Mouse (Mus musculus): ENCODE data around the gene Dna2.

Dna2 gene

DNA sequence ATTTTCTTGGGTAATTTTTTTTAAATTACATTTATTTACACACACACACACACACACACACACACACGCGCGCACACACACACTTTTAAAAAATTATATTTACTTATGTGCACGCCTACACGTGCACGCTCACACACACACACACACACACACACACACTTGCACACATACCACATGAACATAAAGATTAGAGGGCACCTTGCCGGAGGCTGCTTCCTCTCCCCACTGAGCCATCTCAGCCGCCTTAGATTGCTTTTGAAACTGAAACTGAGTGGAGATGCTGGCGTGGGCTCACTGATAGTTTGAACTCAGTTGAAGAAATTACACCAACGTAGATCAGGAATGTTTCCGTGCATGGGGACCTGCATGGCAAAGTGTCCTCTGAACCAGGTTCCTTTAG lies 37.2 kb downstream of the Dna2 start:
- in situ Hi-C loops (cut with MboI) = no loop called here

DNA sequence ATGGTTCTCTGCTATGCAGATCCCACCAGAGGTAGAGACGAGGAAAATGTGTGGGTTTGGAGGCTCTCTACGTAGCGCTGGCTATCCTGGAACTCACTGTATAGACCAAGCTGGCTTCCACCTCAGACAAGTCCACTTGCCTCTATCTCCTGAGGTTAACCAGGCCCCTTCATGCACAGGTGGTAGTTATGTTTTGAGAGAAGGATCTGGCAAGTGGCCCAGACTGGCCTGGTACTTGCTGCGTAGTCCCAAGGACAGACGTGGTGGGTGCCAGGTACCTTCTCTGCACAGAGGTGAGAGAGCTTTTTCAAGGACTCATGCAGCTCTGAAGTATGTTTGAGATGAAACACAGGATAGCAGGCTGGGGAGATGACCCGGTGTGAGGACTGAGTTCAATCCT lies 37.7 kb downstream of the Dna2 start:
- in situ Hi-C loops (cut with MboI) = no loop called here

DNA sequence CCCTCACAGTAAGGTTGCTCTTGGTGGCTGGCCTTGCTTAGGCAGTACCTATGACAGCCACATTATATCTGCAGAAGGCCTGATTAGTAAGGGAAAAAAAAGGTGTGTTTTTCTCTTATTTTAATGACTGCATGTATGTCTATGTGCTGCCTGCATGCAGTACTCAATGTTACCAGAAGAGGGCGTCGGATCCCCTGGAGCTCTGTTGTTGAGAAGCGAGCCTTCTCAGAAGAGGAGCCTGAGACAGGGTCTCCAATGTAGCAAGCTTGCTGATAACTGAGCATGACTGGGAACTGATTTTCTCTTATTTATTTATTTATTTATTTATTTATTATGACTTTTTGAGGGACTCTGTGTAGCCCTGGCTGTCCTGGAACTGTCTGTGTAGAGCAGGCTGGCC lies 40.5 kb downstream of the Dna2 start:
- in situ Hi-C loops (cut with MboI) = no loop called here

DNA sequence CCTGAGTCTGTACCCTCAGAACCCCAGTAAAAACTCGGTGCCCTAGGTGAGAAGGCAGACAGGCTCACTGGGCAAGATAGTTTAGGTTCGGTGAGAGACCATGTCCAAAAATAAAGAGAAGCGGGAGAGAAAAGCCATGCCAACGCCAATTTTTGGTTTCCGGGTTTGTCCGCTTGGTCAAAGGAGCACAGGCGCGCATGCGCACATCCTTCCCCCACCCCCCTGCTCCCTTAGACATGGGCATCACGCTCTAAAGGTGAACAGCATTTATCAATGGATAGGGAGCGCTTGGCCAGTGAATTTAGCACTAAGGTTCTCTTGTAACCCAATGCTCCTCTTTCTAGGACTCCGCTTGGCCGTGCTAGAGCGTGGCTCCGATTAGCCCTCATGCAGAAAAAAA lies 43.8 kb downstream of the Dna2 start:
- in situ Hi-C loops (cut with MboI) = no loop called here

DNA sequence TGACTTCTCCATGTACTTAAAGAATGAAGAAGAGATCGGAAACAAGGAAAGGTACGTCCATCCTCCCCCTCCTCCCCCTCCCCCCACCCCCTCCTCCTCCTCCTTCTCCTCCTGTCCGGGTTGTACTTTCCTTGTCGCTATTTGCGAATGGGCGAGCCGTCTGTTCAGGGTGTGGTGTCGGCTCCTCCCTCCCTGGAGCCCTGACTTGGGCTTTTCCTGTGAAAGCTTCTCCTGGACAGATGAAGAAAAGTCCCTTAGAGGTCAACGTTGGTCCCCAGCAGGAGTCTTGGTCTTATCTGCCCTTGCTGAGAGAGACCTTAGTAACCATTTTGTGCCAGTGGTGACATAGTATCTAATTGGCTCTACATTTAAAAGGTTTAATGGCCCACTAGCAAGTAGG lies 47.2 kb downstream of the Dna2 start:
- in situ Hi-C loops (cut with MboI) = no loop called here

DNA sequence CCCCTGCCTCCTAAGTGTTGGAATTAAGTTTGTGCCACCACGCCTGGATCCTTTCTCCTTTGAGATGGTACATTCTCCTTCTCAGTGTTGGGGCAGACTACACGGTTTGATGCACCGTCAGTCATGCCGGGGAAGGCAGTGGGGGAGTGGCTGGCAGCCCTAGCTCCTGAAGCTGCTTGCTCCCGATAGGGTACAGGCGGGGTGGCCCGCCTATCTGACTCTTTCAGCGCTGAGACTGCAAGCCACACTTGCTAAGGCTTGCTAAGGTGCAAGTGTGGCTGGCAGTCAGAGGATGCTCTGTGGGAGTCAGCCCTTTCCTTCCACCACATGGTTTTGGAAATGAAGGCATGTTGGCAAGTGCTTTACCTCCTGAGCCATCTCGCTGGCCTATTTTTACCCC lies 53.8 kb downstream of the Dna2 start:
- in situ Hi-C loops (cut with MboI) = no loop called here

DNA sequence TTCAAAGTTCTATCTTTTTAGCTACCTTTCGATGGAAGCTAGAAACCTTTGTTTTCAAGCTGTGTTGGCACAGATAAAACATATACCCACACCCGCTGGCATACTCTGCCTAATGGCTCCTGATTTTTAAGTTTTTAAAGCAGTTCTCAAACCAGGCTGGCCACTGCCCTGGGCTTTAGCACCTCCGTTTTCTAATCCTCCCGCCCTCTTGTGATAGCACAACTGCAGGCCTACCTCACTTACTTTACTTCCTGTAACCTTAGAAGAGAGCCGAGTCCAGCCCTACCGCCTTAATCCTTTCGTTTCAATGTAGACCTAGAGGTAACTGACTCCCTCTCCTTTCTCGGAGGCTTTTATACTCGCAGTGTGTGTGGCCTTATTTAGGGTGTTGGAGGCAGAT lies 56.4 kb downstream of the Dna2 start:
- in situ Hi-C loops (cut with MboI) = no loop called here

DNA sequence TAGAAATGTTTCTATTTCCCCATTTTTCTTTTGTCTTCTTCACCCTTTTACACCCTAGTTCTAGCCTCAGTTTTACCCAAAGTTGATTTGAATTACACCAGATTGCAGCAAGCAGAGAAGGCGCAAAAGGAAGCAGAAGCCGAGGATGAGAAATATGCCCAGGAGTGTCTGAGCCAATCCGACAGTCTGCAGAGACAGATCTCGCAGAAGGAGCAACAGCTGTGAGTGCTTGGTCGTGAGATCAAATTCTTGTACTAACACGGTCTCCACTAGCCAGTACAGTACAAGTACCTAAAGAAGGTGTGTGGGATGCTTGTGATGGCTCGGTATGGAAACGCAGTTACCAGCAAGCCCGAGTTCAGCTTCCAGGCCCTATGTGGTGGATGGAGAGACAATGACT lies 57.7 kb downstream of the Dna2 start:
- in situ Hi-C loops (cut with MboI) = no loop called here

DNA sequence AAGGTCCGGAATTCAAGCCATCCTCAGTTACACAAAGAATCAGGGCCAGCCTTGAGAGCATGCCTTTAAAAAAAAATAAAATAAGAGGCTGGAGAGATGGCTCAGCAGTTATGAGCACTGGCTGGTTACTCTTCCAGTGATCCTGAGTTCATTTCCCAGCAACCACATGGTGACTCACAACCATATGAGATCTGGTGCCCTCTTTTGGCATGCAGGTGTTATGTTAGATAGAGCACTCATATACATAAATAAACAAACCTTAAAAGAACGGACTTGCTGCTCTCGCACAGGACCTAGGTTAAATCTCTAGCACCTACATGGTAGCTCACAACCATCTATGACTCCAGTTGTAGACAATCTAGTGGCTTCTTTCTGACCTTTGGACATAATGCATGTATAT lies 61.4 kb downstream of the Dna2 start:
- in situ Hi-C loops (cut with MboI) = no loop called here

DNA sequence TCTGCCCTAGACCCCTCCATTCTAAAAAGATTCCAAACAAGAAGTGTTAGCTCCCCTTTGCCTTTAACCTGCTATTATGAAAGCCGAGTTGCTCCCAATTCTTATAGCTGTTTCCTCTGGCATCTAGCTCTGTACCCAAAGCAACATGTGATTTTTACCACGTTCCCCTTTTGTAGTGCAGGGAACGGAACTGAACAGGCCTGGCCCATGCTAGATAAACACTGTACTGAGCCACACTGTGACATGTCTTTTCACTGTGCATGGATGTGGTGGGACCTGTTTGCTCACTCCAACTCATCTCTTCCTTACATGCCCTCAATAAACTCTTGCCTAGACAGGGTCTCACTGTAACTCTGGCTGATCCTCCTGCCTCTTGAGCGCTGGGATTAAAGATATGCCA lies 63.4 kb downstream of the Dna2 start:
- in situ Hi-C loops (cut with MboI) = no loop called here

DNA sequence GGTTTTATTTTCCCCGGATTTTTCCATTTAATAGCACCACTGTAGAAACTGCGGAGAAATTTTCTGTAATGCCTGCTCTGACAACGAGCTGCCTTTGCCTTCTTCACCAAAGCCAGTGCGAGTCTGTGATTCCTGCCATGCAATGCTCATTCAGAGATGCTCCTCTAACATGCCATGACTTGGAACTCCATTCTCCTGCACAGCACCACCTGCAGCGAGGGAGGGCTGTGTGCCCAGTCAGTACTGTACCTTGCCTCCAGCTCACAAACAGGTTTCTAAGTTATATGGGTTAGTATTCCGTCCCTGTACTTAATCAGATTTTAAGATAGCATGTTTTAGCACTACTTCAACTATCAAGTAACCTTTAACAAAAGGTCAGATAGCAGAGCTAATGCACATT lies 64.7 kb downstream of the Dna2 start:
- in situ Hi-C loops (cut with MboI) = no loop called here

DNA sequence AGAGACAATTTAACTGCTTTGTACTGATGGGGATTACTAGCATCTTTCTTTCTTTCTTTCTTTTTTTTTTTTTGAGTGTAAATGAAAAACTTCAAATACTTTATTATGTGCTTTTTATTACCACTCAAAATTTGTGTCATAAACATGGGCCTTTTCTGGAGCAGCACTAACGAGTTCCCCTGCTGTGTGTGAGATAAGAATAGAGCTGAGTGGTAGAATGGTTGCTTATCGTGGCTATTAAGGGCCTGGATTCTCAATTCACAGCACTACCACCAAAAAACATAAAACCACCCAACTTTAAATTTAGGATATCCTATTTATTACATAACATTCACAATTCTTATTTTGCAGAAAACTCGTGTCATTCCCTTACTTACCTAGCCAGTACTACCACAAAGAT lies 66.7 kb downstream of the Dna2 start:
- in situ Hi-C loops (cut with MboI) = no loop called here

DNA sequence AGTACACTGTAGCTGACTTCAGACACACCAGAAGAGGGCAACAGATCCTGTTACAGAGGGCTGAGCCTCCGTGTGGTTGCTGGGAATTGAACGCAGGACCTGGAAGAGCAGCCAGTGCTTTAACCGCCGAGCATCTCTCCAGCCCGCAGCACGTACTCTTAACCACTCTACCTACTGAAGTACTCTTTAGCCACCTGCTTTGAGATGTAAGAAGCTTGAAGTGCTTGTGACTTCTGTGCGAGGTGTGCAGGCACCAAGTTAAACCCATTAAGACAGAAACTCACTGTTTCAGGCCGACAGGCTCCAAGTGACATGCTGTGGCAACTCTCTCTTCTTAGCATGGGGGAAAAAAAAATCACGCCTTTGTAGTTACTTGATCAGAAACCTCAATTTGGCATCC lies 67.3 kb downstream of the Dna2 start:
- in situ Hi-C loops (cut with MboI) = no loop called here

DNA sequence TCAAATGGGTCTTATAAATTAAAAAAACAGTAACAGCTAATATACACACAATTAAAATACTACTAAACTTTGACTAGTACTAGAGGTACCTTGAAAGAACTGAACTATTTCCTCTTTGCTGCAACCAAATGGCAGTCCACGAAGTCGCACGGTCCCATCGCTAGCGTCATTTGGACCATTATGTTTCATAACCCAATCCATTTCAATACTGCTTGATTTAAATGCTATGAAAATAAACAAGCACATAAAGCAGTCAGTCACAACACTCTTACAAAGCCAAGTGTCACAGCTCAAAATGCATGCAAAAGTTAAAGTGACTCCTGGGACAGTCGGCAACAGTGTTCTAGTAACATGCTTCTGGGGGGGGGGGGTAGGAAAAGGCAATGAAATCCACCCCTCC lies 72.5 kb downstream of the Dna2 start:
- in situ Hi-C loops (cut with MboI) = no loop called here

DNA sequence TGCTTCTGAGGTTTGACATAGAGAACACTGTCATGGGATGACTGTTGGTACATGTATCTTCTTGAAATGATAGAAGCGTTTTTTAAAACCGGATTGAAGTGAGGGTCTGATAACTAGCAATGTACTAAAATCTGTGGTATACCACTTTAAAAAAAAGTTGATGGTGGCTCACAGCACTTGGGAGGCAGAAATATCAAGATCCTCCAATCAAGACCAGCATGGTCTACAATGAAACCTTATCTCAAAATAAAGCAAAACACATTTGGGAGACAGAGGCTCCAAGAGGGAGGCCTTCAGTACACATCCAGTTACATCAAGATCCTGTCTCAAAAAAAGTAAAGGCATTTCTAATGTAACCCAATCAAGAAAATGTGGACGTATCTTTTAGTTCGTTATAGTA lies 74.9 kb downstream of the Dna2 start:
- in situ Hi-C loops (cut with MboI) = no loop called here

DNA sequence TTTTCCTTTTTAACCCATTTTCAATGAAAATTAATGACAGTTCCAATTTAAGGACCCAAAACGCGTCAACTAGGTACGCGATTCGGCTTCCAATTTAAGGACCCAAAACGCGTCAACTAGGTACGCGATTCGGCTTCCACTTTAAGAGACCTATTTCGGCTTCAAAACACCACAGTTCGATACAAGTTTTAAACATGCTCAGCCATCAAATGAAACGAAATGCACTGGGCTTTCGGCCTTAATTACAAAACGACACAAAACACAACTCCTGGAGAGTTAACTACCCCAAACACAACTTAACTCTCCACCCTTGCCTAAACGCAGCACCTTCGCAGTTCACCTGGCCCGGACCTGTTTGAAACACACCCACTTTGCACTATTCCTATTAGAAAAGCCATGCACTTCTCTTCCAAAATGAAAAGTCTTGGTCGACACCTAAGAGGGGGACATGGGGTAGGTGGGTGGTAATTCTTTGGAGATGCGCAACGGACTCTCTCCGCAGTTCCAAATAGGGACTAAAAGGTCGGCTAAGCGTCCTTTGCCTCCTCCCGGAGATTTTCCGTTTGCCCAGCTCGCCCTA lies 75.8 kb downstream of the Dna2 start:
- in situ Hi-C loops (cut with MboI) = no loop called here

DNA sequence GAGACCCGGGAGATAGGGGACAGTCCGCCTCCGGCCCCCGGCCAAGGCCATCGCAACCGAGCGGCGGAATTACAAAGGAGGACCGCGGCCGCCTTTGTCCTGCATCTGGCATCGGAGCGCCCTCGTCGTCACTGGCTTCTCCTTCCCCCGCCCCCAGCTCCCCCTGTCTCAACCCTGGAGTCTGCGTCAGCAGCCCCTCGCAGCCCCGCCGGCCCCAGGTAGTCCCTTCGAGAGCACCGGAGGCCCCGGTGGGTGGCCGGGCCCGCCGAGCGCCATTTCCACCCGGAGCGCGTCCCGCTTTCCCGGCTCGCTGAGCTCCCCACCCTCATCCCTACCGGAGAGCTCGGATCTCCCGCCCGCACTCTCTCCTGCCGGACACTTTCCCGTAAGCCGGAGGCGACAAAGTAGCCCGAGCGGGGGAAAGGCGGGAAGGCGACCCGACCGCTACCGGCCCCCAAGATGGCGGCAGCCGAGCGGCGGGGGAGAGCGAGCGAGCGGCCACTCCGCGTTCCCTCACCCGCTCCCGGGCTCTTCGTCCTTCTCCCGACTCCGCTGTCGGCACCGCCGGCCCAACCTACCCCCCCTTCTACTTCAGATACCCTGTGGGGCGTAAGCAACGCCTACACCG lies 76.4 kb downstream of the Dna2 start:
- in situ Hi-C loops (cut with MboI) = no loop called here
